Mouse (Mus musculus): ENCODE results near the gene Sall2.

Sall2 gene

GRCm38 (mm10) chr14:52327910-52328812 lies at the start of gene Sall2:
Gene Sall2 (minus strand): TSS chr14:52328762.
- DNase-seq (ENCODE audit: low read depth) = no peak

- DNase-seq (ENCODE audit: low read depth) = no peak
These were observed 40.2 kb upstream of the Sall2 start for GRCm38 (mm10) chr14:52368741-52369140.

GRCm38 (mm10) chr14:52356308-52356707 lies 27.7 kb upstream of the Sall2 start, which contains the start of gene Olfr1513:
Gene Olfr1513 (minus strand): TSS chr14:52356408.
- DNase-seq (ENCODE audit: low read depth) = no peak

- DNase-seq (ENCODE audit: low read depth) = no peak
These were observed 10.9 kb upstream of the Sall2 start for GRCm38 (mm10) chr14:52339512-52339852.

- DNase-seq (ENCODE audit: low read depth) = peak; percentile 86
These were observed 10.4 kb upstream of the Sall2 start for GRCm38 (mm10) chr14:52338751-52339511.

- DNase-seq (ENCODE audit: low read depth) = no peak
These were observed 3.6 kb upstream of the Sall2 start for GRCm38 (mm10) chr14:52332171-52332570.

GRCm38 (mm10) chr14:52331069-52331750 lies 2.6 kb upstream of the Sall2 start:
- DNase-seq (ENCODE audit: low read depth) = no peak

GRCm38 (mm10) chr14:52327375-52327901 lies 1.1 kb downstream of the Sall2 start:
- no peak for DNase-seq (ENCODE audit: low read depth)

GRCm38 (mm10) chr14:52325890-52326289 lies 2.7 kb downstream of the Sall2 start:
- no peak for DNase-seq (ENCODE audit: low read depth)

- DNase-seq (ENCODE audit: low read depth) = no peak
These were observed 9.2 kb downstream of the Sall2 start for GRCm38 (mm10) chr14:52319361-52319760.

GRCm38 (mm10) chr14:52316441-52317225 lies 11.9 kb downstream of the Sall2 start:
- DNase-seq (ENCODE audit: low read depth) = no peak

- peak; percentile 24 for DNase-seq (ENCODE audit: low read depth)
These were observed 12.6 kb downstream of the Sall2 start for GRCm38 (mm10) chr14:52315792-52316440.

- DNase-seq (ENCODE audit: low read depth) = no peak
These were observed 13.2 kb downstream of the Sall2 start for GRCm38 (mm10) chr14:52315283-52315780.

GRCm38 (mm10) chr14:52314808-52315150 lies 13.8 kb downstream of the Sall2 start:
- DNase-seq (ENCODE audit: low read depth) = no peak

GRCm38 (mm10) chr14:52313931-52314807 lies 14.4 kb downstream of the Sall2 start:
- DNase-seq (ENCODE audit: low read depth) = no peak

GRCm38 (mm10) chr14:52310906-52311305 lies 17.7 kb downstream of the Sall2 start:
- no peak for DNase-seq (ENCODE audit: low read depth)

- DNase-seq (ENCODE audit: low read depth) = peak; percentile 55
These were observed 18.2 kb downstream of the Sall2 start for GRCm38 (mm10) chr14:52310343-52310742.

- peak; percentile 25 for DNase-seq (ENCODE audit: low read depth)
These were observed 22.5 kb downstream of the Sall2 start for GRCm38 (mm10) chr14:52306100-52306499.

- peak; percentile 98 for DNase-seq (ENCODE audit: low read depth)
These were observed 23.8 kb downstream of the Sall2 start, which contains the start of gene Mettl3 for GRCm38 (mm10) chr14:52304644-52305271. Gene Mettl3 (minus strand): TSS chr14:52305128.

Data from 416B (cell line).